Mouse (Mus musculus) intestine, postnatal 0 days (tissue): ENCODE data around the gene Gulp1. TPM values are rescaled to one million over a fixed set of nuclear protein-coding genes. Genes with fewer than 3 reads are reported as not detected.

ENCODE experiments used
- ATAC-seq: fragments of 200-750 bp; cut with Nextera tagmentation; 2 replicates; pipeline ENCODE4 v1.8.0; 2017; ENCODE audit warnings: mild to moderate bottlenecking, moderate TSS enrichment, moderate library complexity
- H3K27ac ChIP-seq: fragments of 300-500 bp; sonication (generic); 2 replicates; pipeline ENCODE4 v1.5.1; 2014; ENCODE audit warnings: mild to moderate bottlenecking, low read depth, low read length, moderate library complexity
- H3K27me3 ChIP-seq: fragments of 300-500 bp; sonication (generic); replicated peaks from 2 replicates; pipeline ENCODE4 v1.6.1; 2014; ENCODE audit warnings: low read length, mixed read lengths; ENCODE audit not compliant: control insufficient read depth, insufficient read depth
- H3K36me3 ChIP-seq: fragments of 300-500 bp; sonication (generic); 2 replicates; pipeline ENCODE4 v1.6.1; 2014; ENCODE audit warnings: mild to moderate bottlenecking, moderate library complexity; ENCODE audit not compliant: control insufficient read depth, insufficient read depth
- H3K4me1 ChIP-seq: fragments of 300-500 bp; sonication (generic); replicated peaks from 2 replicates; pipeline ENCODE4 v1.6.1; 2014; ENCODE audit warnings: antibody characterized with exemption, low read length, mixed read lengths; ENCODE audit not compliant: control insufficient read depth, insufficient read depth
- H3K4me2 ChIP-seq: fragments of 300-500 bp; sonication (generic); replicated peaks from 2 replicates; pipeline ENCODE4 v1.6.1; 2014; ENCODE audit warnings: low read depth, mild to moderate bottlenecking, moderate library complexity
- H3K4me3 ChIP-seq: fragments of 300-500 bp; sonication (generic); 2 replicates; pipeline ENCODE4 v1.5.1; 2014; ENCODE audit warnings: low read depth, low read length
- H3K9ac ChIP-seq: fragments of 300-500 bp; sonication (generic); 2 replicates; pipeline ENCODE4 v1.6.1; 2014; ENCODE audit warnings: mild to moderate bottlenecking, low read depth, low read length
- H3K9me3 ChIP-seq: fragments of 300-500 bp; sonication (generic); 2 replicates; pipeline ENCODE4 v1.6.1; 2016; ENCODE audit warnings: mixed run types; ENCODE audit not compliant: control insufficient read depth
- CTCF ChIP-seq: sonication (generic); IDR thresholded peaks from 2 replicates; pipeline ENCODE4 v1.5.1; 2016; ENCODE audit warnings: low read depth, mild to moderate bottlenecking, control low read depth, antibody characterized with exemption, moderate library complexity
- WGBS: fragments of 180-500 bp; shearing (Covaris S2); extraction: QIAGEN DNeasy Blood & Tissue Kit; methylation state at CpG from one replicate; pipeline ENCODE4 v1.1.7; 2014; 5-methylcytosine and 5-hydroxymethylcytosine counted together
- polyA plus RNA-seq: library from polyadenylated mRNA; unstranded; fragments of >200 nt; fragmentation: Nextera tagmentation; extraction: Ambion mirVana; gene quantifications from 2 replicates; pipeline ENCODE4 v1.2.1, GENCODE M21; 2015

Gene Gulp1
- polyA plus RNA-seq, 1 experiment from 2014 or later = 10.9 TPM

DNA sequence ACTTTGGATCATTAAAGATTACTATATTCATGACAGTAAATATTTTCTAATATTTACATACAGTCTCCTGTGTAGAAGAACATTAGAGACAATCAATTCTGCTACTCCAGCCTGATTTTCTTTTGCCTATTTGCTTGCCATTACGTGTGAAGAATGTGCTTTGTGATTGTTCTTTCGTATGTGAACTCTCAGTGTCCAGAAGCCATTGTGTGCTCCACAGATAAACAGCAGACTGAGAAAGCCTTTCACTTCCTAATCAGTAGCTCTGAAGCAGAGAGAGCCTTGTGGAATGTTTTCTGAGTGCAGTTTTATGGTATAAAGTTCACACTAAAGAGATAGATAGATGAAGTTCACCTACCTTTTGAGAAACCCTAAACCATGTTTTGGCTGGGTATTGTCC lies 131.2 kb downstream of the Gulp1 start:
- H3K9ac ChIP-seq = no peak overlapping the region
- H3K36me3 ChIP-seq = no peaks in the 10 kb centered on the region
- TF ChIP-seq CTCF = no peak
- H3K4me2 ChIP-seq = no peak overlapping the region
- H3K27me3 ChIP-seq = no peaks in the 10 kb centered on the region
- H3K9me3 ChIP-seq = no peaks in the 10 kb centered on the region
- H3K27ac ChIP-seq = no peak overlapping the region
- no peaks in the 10 kb centered on the region for H3K4me1 ChIP-seq
- ATAC-seq = no peak
- WGBS = 38% methylated on average over 2 of the region's 2 CpGs
- H3K4me3 ChIP-seq = no peak overlapping the region

DNA sequence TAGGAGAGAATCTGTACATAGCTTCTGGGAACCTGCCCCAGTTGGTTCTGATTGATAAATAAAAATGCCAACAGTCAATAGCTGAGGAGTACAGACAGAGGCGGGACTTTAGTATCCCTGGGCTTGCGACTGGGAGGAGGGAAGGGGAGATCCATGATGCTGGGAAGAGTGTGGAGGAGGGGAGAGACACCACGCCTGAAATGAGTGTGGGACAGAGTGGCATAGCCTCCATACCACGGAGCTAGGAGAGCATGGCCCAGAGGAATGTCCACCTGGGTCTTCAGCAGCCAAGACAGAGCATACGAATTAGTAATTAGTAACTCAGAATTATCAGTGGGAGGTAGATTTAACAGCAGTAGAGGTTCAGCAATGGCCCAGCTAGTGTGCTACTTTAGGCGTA lies 132.4 kb downstream of the Gulp1 start:
- TF ChIP-seq CTCF = no peak
- no peak for ATAC-seq
- no peaks in the 10 kb centered on the region for H3K4me1 ChIP-seq
- no peak overlapping the region for H3K9ac ChIP-seq
- 77% methylated on average over 6 of the region's 6 CpGs for WGBS
- H3K9me3 ChIP-seq = no peaks in the 10 kb centered on the region
- H3K27me3 ChIP-seq = no peaks in the 10 kb centered on the region
- H3K4me2 ChIP-seq = no peak overlapping the region
- no peak overlapping the region for H3K4me3 ChIP-seq
- no peaks in the 10 kb centered on the region for H3K36me3 ChIP-seq
- H3K27ac ChIP-seq = no peak overlapping the region

DNA sequence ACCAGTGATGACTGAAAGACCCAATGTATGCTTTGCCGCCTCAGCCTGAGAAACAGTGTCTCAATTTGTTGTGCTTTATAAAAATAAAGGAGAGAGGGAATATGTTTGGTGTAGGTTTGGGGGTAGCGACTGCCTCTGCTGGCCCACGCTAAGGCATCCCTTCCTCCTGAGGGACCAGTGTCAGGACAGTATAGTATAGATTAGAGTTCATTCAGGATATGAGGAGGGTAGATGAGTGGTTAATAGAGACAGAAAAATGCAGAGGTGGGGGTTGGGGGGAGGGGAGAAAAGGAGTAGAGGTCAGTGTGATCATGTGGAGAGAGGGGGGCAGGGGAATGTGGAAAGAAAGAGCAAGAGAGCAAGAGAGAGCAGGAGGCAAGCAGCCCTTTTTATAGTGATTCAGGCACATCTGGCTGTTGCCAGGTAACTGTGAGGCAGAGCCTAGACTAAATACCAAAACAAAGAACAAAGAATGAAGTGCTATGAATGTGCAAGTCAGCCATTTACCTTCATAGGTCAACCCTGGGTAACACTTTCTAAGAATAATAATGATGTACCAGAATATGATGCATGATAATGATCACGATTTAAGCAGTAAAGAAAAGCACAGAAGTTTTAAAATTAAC lies 169.6 kb downstream of the Gulp1 start:
- no peak overlapping the region for H3K9ac ChIP-seq

DNA sequence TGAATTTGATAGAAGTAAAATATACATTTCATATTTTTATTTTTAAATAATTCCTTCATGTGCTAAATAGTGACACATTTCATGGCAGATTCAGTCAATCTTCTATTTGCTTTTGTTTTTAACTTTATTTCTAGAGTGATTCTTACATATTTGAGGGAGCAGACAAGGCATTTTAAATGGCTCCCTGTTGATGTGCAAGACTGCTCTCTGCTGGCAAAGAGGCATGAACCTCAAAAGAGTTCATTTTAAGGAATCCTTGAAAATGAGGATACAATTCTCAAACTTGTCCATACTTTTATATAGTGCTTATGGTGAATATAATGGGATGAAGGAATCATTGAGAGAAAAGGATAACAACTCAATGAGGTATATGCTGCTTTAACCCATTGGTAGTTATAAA lies 189.9 kb downstream of the Gulp1 start:
- H3K27ac ChIP-seq = no peak overlapping the region
- H3K4me2 ChIP-seq = no peak overlapping the region

More for the DNA sequence above, 169.6 kb downstream of the Gulp1 start:
- no peak overlapping the region for H3K4me3 ChIP-seq
- no peaks in the 10 kb centered on the region for H3K9me3 ChIP-seq
- no peaks in the 10 kb centered on the region for H3K36me3 ChIP-seq
- no peak for TF ChIP-seq CTCF
- no peaks in the 10 kb centered on the region for H3K4me1 ChIP-seq
- no peak for ATAC-seq
- H3K27ac ChIP-seq = no peak overlapping the region
- 87% methylated on average over 4 of the region's 4 CpGs for WGBS
- H3K4me2 ChIP-seq = no peak overlapping the region
- H3K27me3 ChIP-seq = no peaks in the 10 kb centered on the region

DNA sequence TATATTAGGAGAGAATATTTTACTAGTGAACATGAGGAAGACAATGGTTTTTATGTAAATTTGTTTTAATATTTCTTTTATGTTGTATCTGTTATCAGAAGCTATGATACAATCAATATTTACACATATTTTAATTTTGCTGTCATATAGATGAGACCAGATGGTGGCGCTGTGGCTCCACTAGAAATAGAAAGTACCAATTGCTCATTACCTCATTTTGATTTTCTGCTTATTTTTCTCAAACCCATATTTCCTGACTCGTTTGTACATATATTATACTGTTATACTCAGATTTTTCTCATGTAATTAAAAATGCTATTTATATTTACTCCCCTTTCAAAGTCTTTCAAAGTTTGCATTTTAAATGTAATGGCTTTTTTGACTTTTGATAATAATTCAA lies 194.4 kb downstream of the Gulp1 start:
- no peak for ATAC-seq
- TF ChIP-seq CTCF = peak; percentile 84

More for the DNA sequence above, 189.9 kb downstream of the Gulp1 start:
- H3K36me3 ChIP-seq = no peaks in the 10 kb centered on the region
- H3K9ac ChIP-seq = no peak overlapping the region
- no peaks in the 10 kb centered on the region for H3K4me1 ChIP-seq
- peak; percentile 70 for TF ChIP-seq CTCF
- no peak overlapping the region for H3K4me3 ChIP-seq
- no peaks in the 10 kb centered on the region for H3K27me3 ChIP-seq
- ATAC-seq = no peak
- no peaks in the 10 kb centered on the region for H3K9me3 ChIP-seq

DNA sequence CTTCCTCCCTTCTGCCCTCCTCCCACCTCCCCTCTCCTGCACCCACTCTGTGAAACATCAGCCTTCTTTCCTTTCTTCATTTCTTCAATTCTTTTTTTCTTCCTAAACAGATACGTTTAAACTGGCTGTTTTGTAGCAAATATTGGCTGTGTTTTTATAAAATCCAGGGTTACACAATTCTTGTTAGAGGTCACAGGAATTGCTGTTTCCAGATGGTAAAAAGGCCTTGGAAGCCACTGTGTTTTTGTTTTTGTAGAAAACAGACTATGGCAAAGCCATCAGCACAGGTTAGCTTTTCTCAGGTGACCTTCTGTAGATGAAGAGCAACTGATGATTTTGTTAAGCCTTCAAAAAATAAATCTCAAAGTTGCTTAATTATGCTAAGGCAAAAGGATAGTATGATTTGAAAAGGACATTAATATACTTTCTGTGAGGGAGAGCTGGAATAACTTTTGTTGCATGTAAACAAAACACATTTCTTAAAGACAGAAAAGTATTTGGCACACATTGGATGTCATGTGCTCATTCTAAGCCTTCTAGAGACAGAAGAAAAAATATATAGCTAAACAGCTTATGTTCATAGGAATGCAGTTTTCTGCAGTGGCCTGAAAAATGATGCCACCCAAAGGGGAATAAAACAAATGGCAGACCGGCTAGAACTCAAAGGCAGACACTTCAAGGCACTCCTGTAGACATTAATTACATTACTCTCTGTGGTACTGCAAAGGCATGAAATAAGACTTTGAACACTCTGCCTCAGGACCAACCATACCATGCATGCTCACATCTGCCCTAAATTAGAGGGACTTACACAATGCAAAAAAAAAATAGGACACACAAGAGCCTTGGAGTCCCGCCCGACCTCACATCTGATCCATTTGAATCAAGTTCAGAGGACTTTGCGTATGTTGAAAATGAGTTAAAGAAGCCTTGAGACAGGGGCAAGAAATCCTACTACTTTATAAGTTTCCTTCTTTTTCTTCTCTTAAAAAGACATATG lies 199.7 kb downstream of the Gulp1 start:
- H3K27me3 ChIP-seq = no peaks in the 10 kb centered on the region
- H3K9me3 ChIP-seq = no peaks in the 10 kb centered on the region
- 74% methylated on average over 5 of the region's 5 CpGs for WGBS
- H3K9ac ChIP-seq = no peak overlapping the region
- H3K36me3 ChIP-seq = no peaks in the 10 kb centered on the region
- TF ChIP-seq CTCF = no peak
- ATAC-seq = no peak
- no peaks in the 10 kb centered on the region for H3K4me1 ChIP-seq
- no peak overlapping the region for H3K27ac ChIP-seq
- no peak overlapping the region for H3K4me2 ChIP-seq
- H3K4me3 ChIP-seq = no peak overlapping the region

More for the DNA sequence above, 194.4 kb downstream of the Gulp1 start:
- Histone ChIP-seq H3K9me3 (no peaks in the 10 kb centered on the region), H3K4me3 (no peak overlapping the region), H3K27ac (no peak overlapping the region), H3K4me2 (no peak overlapping the region), H3K9ac (no peak overlapping the region), H3K27me3 (no peaks in the 10 kb centered on the region), H3K36me3 (no peaks in the 10 kb centered on the region), H3K4me1 (no peaks in the 10 kb centered on the region)
- whole genome bisulfite sequencing = 3% methylated on average over 2 of the region's 2 CpGs
